Mouse (Mus musculus): Measurements from ENCODE around the gene Lrrc3c.
"Not testable (repeated sequence)": the region's sequence is repeated elsewhere in the genome, so short reads cannot be mapped to it uniquely, and the experiment has no call there.

The Lrrc3c gene

GRCm38 (mm10) chr11:98628706-98629105, 30.6 kb downstream of the Lrrc3c start:
- no peak for DNase-seq (ENCODE audit: low spot score)

DNA sequence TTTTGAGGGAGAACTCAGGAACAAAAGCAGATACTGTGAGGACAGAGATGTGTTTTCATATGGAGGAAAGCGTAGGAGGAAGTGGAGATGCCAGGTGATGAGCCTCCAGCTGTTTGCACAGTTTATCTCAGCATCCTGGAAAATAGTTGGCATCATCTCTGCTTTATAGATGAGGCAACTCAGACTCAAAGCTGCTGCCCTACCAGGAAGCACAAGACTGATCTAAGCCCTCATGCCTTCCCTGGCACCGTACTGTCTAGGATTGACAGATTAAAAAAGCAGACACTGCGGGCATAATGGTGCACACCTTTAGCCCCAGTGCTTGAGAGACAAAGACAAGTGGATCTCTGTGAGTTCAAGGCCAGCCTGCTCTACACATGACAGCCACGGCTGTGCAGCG, 32.6 kb downstream of the Lrrc3c start:
- no peak for DNase-seq (ENCODE audit: low spot score)

DNA sequence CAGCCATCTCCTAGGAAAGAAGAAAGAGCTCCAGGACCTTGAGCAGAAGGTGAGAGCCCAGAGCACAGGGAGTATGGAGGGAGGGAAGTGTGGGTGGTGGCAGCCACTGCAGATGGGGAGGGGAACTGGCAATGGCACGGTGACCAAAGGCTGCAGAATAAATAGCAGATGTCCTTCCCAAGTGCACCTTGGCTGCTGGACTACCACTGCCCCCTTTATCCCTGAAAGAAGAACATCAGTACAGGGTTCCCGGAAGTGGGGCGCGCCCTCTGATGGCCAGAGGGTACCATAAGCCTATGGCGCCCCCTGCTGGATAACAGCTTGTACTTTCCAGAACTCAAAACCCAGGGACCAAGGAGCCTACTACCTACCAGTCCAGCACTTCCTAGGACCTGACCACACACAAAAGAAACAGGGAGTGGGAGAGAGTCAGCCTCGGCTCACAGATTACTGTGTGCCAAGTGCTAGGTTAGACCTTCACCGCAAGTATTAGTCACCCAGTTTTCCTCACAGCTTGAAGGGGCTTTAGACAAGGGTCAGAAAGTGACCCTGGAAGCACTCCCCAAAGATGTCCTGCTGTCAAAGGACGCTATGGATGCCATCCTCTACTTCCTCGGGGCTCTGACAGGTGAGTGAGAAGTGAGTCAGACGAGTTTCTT, 37.4 kb downstream of the Lrrc3c start:
- DNase-seq (ENCODE audit: low spot score), result not testable (repeated sequence)

- DNase-seq (ENCODE audit: low spot score), result no peak
These were observed 39.4 kb downstream of the Lrrc3c start for GRCm38 (mm10) chr11:98637501-98637900.

DNA sequence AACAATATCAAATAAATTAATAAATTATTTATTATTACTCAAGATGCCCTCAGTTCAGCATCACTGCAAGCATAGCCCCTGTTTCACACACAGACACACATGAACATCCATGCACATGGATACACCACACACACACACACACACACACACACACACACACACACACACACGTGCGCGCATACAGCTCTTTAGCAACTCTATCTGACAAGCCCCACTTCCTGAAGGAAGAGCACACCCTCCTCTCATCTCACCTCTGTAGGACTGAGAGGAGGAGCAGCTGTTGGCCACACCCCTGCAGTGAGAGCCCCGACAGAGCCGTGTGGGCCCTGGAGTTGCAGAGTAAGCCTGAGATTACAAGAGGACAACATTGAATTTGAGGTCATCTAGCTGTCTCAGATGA, 42.0 kb downstream of the Lrrc3c start:
- DNase-seq (ENCODE audit: low spot score), result no peak

GRCm38 (mm10) chr11:98644757-98645156, 46.7 kb downstream of the Lrrc3c start:
- no peak for DNase-seq (ENCODE audit: low spot score)

DNA sequence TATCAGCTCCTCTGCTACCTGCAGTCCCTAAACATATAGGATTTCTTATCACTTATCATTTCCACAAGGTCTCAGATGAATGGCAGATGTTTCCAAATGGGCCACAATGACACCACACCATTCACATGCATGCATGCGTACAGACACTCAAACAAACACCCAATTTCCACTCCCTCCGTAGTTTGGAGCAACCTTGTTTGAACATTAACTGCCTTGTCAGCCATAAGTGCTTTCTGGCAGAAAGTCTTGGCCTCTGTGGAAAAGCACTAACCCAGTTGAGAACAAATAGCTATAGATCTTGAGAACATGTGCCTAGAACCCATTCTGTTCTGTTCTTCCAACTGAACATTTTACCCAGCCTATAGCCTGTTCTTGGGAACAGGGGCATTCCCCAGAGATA, 47.9 kb downstream of the Lrrc3c start:
- no peak for DNase-seq (ENCODE audit: low spot score)

DNA sequence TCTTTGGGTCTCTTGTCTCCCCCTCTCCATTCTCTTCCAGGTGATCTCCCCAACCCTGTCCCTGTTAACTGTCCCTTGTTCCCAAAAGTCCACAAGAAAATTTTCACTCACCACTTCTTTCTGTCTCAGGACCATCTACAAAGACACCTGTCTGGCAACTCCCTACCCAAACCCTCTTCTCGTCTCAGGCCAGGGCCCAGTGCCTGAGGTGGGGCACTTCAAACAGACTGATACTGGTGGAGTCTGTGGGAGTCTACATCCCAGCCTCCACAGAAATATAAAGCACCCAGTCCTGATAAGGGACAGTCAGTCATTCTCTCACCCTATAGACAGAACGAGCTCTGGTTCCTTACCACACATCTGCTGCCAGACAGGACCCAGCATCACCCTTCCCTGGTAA, 48.4 kb downstream of the Lrrc3c start, which contains the start of gene Gsdma2:
TSS of gene Gsdma2 (plus strand) at position 301 of the 400 bp plus-strand sequence.
- no peak for DNase-seq (ENCODE audit: low spot score)

Data from adipocyte (in vitro differentiated cells).